Mouse (Mus musculus): ENCODE measurements around the gene Adamts6.

Adamts6 gene

DNA sequence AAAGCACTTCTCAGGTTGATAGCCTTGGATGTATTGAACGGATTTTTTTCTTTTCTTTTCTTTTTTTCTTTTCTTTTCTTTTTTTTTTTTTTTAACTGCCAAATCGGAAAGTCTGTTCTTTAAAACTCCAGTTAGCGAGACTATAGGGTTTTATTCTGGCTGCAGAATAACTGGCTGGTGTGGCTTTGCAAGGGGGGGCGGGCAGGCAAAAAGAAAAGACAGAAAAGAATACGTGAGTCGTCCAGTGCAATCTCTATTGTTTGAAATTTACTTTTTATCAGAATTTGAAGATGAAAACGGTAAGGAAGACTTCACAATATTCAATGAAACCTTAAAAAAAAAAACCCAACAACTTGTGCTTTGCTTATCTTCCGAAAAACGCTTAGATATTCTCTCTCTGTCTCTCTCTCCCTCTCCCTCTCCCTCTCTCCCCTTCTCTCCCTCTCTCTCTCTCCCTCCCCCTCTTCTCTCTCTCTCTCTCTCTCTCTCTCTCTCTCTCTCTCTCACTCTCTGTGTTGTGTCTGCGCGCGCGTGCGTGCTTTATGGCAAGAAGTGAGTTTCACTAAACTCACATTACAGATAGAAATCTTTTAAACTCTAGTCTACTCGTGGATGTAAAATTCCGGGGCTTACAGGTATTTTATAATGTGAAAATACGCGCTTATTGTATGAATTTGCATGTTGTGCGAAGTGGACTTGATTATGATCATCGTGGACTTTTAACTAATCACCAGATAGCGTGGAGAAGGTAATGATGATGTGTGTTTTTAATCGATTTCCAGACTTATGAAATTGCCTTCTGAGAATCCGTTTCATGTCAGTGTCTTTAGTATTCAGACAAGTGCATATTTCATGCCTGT is at the start of gene Adamts6:
Gene Adamts6 (plus strand): TSS at position 470 of the 860 bp plus-strand sequence.
- DNase-seq: peak; percentile 10

DNA sequence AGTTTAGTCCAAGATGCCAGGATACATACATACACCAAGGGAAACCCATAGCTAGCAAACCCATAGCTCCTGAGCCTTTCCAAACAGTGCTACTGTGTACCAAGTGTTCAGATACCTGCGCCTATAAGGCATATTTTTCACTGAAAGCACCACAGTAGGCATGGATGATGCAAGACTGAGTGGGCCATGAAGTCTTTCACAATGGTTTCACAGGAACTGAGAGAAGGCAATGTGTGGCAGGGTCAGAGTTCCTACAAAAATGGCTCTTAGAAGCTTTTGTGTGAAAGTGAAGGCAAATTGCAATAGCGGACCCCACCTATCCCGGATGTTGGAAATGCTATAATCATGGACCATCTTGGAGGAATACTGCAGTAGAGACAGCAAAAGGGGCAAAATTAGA is 28.6 kb upstream of the Adamts6 start:
- no peak for DNase-seq

DNA sequence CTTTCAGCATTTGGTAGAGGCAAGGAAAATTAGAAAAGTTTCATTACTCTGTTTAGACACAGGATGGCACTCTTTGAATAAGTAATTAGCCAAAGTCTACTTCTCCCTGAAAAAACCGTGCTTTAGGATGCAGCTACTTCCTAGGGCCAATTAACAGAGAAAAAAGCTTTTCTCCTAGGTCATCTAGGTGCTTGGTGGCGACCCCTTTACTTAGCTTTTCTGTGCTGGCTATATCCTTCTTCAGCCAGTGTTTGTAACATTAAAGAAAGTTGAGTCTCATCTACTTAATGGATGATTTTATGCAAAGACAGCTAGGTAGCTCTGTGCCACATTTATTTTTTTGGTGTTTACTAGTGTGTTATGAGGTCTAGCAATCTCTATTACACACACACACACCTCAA is 2.6 kb upstream of the Adamts6 start:
- no peak for DNase-seq

DNA sequence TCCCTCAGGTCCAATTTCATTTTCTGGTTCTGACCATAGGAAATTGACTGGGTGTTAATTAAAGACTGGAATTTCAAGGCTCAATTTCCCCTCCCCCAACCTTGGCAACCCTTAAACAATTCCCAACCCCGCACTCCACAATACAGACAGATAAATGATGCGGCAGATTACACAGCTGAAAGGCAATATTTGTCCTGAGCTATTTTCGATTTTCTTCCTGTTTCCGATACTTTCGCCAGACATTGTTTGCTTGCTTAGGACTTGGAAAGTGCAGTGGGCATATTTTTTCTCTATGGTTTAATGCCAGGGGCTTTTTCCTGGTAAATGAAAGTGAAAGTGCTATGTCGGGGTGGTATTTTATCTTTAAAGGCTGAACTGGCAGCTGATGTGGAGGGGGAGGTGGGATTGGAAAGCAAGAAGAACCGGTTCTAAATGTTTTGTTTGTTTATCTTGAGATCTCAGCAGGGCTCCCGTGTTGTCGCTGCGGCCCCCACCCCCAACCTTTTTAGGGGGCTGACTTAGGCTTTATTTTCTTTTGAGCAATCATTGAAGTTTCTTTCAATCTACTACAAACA is 1.8 kb upstream of the Adamts6 start:
- DNase-seq: peak; percentile 8

DNA sequence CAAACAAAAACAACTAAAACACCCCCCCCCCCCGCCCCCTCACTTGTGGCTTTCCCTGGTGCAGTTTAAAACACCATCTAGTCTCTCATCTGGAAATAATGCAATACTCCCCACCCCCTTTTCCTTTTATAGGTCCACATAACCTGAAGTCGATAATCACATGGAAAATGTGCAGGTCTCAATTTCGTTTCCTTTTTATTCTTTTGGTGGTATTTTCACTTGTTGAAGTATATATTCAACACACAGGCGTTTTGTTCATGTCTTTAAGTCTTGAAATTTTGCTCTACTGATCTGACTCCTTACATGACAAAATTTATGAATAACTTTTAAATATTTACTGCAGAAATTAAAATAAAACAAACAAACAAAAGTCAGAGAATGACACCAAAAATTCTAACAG is 1.3 kb upstream of the Adamts6 start:
- no peak for DNase-seq

DNA sequence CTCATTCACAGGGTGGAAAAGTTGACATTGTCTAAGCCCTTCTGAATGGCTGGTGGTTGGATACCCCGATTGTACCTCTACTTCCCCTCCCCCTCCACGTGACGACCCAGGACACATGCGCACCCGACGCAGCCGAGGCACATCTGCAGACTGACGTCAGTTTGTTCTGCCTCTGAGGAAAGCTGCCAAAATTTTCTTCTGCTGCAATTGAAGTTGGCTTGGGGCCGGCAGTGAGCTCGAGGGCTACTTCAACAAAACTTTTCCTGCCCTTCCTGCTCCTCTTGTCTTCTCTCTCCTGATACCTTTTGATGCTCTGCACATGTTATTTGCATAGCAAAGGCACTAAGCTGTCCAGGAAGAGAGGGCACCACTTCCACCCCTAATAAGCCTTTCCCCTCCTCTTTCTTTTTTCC is 732 bp upstream of the Adamts6 start:
- DNase-seq: peak; percentile 91

DNA sequence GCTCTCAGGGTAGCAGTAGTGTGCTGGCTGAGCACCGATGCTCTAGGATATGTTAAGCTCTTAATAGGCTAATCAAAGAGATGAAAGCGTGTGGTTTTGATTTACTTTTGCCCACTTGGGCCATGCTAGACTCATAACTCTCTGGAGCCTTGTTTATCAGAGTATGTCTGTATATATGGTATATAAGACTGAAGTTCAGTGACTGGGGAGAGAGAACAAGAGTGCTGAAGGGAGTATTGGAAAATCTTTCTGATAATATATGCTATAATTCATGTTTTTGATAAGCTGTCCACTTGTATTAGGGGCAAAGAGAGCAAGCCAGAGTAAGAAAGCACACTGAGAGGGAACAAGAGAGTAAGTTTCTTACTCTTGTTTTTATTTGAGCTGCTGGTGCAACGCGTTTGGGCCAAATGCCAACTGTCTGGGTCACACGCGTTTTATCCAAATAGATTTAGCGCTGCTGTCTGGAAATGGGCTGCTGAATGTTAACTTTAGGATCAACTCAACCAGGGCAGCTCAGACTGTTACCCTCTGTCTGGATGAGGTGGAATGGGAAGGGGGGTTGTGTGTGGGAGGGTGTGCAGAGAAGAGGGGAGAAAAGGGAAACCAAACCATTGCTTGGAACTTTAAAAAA is 708 bp downstream of the Adamts6 start:
- peak; percentile 15 for DNase-seq

DNA sequence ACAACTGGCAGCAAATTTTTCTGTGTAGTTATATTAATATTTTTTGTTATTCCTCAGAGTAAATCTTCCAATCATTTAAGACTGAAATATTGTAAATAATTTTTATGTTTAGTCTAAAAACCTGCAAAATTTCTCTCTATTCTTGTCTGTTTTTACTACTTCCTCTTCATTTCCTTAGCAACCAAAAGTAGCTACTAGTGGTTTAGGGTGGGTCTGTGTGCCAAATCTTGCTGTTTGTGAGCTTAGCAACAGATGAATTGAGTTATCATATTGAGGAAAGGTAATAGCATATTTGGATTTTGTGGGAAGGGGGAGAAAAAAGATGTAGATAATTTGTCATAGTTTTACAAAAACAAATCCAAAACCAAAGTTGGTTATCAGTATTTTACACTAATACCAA is 1.5 kb downstream of the Adamts6 start:
- no peak for DNase-seq

DNA sequence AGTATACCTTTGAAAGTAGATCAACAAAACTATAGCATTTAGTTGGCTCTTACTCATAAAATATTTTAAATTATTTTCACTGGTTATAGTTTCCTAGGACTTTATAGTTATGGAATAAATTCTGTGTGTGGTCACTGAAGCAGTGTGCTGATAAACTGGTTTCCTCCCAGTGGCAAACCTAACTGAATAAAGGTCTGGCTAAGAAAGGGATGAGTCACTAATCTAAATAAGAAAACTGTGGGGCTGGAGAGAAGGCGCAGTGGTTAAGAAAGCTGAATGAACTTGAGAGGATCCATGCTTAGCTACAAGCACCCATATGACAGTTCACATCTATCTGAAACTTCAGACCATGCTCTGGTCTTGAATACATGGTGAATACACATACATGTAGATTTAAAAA is 7.8 kb downstream of the Adamts6 start:
- no peak for DNase-seq

DNA sequence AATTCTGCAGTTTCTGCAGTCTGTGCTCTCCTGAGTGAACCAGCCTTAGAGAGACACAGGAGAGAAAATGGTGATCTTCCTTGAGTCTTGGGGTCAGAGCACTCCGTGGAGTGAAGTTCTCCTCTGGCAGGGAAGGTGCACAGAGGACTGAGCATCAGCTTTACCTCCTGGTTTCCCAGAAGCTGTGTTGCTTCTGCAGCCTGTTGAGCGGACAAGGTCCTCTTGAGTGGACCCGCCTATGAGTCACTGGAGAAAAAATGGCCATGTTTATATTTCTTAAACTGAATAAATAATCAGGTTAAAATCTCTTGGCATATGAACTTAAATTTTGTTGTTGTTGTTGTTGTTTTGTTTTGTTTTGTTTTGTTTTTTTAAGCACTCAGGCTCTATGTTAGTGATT is 41.7 kb downstream of the Adamts6 start:
- DNase-seq: no peak

DNA sequence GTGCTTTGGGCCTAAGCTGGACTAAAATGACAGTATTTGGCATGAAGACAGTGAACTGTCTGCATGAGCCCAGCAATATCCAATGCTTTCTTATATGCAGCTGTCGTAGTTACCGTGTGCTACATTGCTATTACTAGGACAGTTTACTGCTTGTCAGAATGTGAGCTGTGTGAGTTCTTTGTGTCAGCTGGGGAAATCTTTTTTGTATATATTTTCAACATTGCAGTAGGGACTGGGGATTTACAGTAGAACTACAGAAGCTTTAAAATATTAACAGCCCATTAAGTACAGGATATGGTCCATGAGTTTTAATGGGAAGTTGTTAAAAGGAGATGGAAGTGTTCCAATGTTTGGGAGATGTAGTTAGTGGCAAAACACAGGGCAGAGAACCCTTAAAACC is 42.1 kb downstream of the Adamts6 start:
- DNase-seq: no peak

DNA sequence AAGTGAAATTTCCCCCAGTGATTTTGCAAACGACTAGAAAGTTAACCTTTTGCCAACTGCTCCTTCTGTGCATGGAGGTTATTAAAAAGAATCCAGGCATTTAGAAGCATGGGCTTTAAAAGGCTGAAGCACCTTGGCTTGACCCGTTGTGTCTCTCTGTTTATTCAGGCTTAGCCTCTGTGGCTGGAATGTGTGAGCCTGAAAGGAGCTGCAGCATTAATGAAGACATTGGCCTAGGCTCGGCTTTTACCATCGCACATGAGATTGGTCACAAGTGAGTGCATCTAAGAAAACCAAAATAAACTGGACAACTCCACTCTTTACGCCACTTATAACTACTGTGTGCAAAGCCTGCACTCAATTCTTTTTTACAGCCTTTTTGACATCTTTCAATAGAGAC is 65.0 kb downstream of the Adamts6 start:
- no peak for DNase-seq

DNA sequence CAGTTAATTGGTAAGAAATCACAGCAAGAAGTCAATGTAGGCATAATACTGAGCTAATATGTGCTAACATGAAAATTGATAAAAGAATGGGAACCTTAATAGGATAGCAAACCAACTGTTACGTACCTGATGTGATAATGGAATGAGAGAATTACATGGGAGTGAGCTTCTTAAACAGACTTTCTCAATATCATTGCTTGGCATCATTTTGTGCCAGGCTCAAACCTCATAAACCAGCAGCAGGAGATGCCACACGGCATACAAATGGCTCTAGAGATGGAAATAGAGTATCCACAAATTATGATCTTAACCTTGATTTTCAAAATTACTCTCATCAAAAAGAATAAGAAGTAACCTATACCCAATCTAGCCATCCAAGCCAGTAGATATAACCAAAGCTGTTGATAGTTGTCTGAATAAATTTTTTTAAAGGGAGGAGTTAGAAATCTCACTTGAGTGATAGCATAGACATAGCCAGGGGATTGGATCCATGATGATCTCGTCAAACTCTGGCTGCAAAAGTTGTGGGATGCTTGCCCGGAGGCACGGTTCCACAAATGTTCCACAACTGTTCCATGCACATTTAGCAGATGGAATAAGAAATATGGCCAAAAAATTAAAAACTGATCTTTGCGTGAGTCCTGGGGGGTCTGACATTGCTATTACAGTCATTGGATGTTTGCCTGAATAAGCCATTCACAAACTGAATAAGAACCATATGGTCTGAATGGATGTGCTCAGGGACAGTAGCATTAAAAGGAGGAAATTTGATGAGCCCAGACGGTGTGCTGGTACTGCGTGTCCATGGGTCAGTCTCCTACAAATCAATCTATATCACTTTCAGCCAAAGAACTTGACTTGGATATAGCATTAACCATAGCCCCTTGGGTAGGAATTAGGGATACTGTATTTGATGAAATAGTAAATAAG is 106.1 kb downstream of the Adamts6 start:
- no peak for DNase-seq

DNA sequence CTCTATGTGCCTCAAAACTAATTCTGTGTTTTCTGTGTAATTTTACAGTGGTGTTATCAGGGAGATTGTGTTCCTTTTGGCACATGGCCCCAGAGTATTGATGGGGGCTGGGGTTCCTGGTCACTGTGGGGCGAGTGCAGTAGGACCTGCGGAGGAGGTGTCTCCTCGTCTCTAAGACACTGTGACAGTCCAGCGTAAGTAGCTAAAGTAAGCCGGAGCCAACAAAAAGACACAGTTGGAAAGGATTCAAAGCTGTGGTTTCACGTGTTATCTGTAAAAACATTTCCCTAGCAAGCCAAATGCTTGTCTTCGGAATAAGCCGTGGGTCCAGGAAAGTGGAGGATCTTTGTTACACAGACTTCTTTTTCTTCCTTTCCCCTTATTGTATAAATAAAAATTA is 110.2 kb downstream of the Adamts6 start:
- no peak for DNase-seq

DNA sequence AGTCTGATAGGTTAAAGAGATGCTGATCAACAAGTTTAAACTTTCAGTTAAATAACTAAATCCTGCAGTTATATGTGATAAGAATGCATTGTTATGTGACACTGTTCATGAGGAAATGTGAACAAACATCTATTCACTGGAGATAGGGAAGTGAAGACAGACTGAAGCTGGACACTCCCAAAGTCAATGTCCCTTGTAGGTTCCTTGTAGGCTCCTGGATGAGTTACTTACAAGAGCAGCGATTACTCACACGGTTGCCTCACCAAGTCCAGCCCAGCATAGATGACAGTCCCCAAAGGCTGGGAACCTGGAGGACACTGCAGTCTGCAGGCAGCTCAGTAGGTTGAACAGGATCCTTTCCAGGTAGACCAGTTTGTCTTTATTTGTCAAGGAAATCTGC is 145.1 kb downstream of the Adamts6 start:
- no peak for DNase-seq

DNA sequence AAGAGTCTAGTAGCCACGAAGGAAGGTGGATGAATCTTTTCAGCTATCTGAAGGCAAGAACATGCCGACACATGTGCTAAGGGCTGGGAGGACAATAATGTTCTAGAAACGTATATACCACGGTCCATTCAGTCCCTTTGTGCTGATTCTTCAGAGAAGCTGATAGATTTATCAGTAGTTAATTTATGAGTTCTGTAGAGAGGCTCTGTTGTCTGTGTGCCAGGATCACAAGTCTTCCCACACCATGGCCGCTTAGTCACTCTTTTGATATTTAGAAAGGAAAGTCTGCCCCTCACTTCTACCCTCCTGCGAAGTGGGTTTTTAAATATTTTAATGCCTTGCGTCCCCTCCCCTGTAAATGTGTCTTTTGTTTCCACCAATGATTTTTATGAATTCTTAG is 154.9 kb downstream of the Adamts6 start:
- no peak for DNase-seq

DNA sequence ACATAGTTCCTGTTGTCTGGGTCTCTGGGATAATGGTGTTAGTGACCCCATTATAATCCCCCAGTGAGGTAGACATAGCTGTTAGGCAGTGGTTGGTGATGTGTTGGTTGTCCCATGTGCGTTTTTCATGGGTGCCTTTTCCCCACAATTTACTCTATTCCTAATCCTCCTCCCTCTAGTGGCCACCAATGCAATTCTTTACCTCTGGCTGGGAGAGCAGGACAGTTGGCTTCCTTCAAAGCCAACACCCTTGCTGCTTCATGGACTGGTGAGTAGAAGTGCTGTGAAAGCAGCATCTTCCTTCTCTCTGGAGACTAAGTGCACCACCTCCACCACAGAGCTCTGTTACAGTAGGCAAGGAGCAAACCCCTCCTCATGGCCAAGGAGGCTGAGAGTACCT is 157.8 kb downstream of the Adamts6 start:
- DNase-seq: no peak

DNA sequence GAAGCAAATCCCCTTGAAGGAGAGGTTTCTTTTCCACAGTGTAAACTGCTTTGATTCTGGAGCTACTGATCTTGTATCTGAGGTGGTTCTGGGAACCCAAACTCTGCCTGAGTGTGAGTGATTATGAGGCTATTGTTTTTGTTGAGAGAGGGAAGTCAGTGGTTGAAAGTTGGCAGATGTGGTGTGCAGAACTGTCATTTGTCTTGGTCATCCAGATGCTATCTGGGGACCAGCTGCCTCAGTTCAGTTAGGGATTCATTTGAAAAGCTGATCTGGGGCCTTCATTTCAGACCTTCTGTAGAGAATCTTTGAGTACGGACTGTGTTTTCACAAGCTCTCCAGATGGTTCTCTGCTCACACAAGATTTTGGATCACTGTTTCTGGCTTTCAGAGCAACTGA is 159.3 kb downstream of the Adamts6 start:
- no peak for DNase-seq

DNA sequence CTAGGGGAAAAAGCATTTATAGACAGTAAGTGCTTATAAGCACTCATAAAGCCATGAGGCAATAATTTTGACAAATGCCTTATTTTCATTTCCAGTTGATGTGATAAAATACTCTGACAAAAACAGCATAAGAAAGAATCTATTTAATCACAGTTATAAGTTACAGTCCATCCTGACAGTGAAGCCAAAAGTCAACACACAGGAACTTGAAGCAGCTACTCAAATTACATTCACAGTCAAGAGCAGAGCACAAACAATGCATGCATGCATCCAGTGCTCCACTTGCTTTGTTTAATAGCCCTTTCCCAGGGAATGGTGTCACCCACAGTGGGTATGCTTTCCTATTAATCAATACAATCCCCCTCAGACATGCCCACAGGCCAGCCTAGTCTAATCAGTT is 159.8 kb downstream of the Adamts6 start:
- DNase-seq: no peak

DNA sequence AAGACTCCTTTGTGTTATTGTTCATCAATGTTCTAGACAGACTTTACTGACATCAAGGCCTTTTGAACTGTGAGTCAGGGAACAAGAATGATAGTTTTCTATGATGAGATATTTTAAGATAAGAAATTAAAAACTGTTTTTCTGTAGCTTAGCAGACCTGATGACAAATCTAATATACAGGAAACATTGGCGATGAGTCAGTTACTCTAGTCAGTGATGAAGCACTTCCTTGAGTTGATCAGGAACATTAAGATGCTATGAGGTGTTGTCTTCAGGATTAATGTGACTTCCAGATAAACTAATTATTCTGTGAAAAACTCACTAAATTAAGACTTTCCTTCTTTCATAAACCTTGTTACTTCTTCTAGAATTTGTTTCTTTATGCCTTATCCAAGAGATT is 160.7 kb downstream of the Adamts6 start:
- DNase-seq: no peak

DNA sequence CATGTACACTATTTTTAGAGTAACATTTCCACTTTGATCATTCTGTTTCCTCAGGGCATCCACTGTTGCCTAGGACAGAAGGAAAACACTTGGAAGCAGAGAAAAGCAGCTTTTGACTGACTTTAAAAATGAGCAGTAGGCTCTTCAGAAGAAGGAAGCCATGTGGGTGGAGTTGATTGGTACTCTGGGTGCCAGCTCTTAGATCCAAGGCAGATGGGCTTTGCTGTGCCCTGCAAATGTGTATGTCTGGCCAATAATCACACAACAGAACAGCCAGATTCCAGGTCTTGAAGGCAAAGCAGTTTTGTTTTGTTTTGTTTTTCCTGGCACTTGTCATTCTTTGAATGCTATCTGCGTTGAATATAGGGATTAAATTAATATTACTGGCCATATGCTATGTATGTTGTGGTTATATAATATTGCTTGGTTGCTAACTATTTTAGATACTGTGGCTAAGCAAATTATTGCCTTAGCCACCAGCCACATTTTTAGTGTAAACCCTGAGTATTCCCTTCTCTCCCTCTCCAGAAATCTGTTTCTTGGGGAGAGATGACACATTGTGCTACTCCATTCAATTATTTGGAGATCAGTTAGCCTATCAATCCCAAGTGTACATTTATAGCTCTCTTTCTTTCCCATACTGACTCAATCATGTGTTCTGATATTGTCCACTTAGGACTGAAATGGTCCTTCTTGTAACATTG is 165.8 kb downstream of the Adamts6 start:
- peak; percentile 3 for DNase-seq

DNA sequence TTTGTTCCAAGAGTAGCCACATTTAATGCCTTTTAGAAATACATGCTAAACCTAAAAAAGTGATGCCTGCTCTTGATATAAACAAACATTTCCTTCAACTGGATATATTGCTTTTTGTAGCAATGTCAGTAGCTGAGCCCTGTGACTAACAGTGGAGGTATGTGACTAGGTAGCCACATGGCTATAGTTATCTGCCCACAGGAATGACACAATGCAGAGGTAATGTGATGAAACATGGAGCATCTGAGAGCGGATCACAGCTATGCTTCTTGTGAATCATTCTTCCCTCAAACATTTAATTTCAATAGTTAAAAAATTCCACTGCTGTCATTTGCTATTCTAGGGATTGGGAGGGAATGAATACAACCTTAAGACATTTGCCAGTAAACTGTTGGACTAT is 172.7 kb downstream of the Adamts6 start:
- no peak for DNase-seq
